Mouse (Mus musculus) spleen, adult 2 months (tissue): ENCODE measurements around the gene Hspa1a.

Source experiments
- CTCF ChIP-seq: fragments of 200-500 bp; IDR thresholded peaks from 2 replicates; pipeline ENCODE4 v1.5.1; 2011; ENCODE audit warnings: mild to moderate bottlenecking, inconsistent platforms; ENCODE audit not compliant: insufficient read depth, insufficient read length, insufficient replicate concordance; ENCODE audit errors: extremely low read depth
- POLR2A ChIP-seq: fragments of 200-500 bp; IDR thresholded peaks from 2 replicates; pipeline ENCODE4 v1.6.1; 2011; ENCODE audit warnings: low read depth, low read length, inconsistent platforms

DNA sequence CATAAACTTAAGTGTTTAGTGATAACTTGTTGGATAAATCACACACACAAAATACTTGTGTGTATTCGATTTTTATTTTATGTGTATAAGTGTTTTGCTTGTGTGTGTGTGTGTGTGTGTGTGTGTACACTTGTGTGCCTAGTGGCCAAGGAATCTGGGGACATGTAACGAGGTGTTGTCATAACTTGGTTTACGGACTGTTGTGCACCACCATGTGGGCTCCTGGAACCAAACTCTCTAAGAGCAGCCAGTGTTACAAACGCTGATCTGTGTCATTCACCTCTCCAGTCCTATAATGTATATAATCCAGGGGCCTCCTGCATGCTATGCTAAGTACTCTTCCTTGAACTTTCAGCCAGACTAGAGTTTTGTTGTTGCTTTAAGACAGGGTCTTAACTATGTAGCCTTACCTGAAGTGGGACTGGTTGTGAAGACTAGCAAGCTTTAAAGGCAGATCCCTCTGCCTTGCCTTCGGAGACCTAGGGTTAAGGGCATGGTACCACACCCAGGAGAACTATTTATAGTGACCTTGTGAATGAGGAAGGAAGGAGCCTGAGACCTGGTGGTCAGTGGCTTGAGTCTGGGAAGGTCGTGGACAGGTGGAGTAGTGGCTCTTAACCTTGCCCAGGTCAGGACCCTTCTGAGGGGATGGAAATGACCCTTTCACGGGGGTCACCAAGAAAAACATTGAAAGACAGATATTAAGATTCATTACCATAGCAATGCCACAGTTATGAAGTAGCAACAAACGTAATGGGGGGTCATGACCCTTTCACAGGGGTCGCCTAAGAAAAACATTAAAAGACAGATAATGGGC is 31.3 kb upstream of the Hspa1a start:
- no peak for TF ChIP-seq POLR2A
- TF ChIP-seq CTCF, result no peak
